ENCODE assay signal across 8 mouse cellular contexts in genomic region chr5:41768382-41769040, GRCm38 (mm10). TPM values are rescaled to one million over a fixed set of nuclear protein-coding genes. Genes with fewer than 3 reads are reported as not detected.
DNase-seq lines count a peak whose midpoint lies in the region; ATAC-seq and TF ChIP-seq lines count a peak whose summit lies in the region.

No protein-coding gene starts in this region.

- WGBS in forebrain, postnatal 0 days: 3% methylated on average over 21 of the region's 21 CpGs
- WGBS in lung, embryonic 15.5 days: 5% methylated on average over 21 of the region's 21 CpGs

- peak; percentile 70 for DNase-seq in ES-E14 (ENCODE audit: low read depth, low spot score)
- DNase-seq in cerebellum, adult 18-20 months: peak; percentile 78 to 90
- DNase-seq in forebrain, postnatal 0 days: peak; percentile 95
- DNase-seq in heart, postnatal 4 days: peak; percentile 91
- peak; percentile 61 to 88 for DNase-seq in layer of hippocampus, adult 8-10 months (ENCODE audit: low spot score in 2 of 2)
- peak; percentile 50 for DNase-seq in ovary, adult 18-20 months (ENCODE audit: low spot score)
- peak; percentile 86 for DNase-seq in thymus, postnatal 0 days (ENCODE audit: low spot score)

- ATAC-seq in forebrain, postnatal 0 days: peak; percentile 87
- ATAC-seq in lung, embryonic 15.5 days (ENCODE audit: borderline replicate concordance, extremely low read depth, low FRiP score, low TSS enrichment): no peak

- no peaks in the 10 kb centered on the region for H3K9me3 ChIP-seq in ES-E14 (ENCODE audit: control insufficient read depth, insufficient read depth, low read depth, low read length)
- no peaks in the 10 kb centered on the region for H3K9me3 ChIP-seq in forebrain, postnatal 0 days (ENCODE audit: low read length)
- H3K9me3 ChIP-seq in lung, embryonic 15.5 days: no peaks in the 10 kb centered on the region

- no peak overlapping the region for H3K4me3 ChIP-seq in ES-E14 (ENCODE audit: insufficient read depth in 1 of 2, low read depth in 1 of 2, low read length in 2 of 2, poor library complexity in 1 of 2, severe bottlenecking in 1 of 2)
- peak overlapping the region; percentile 24 for H3K4me3 ChIP-seq in forebrain, postnatal 0 days (ENCODE audit: low read depth, low read length)
- H3K4me3 ChIP-seq in lung, embryonic 15.5 days: peak overlapping the region; percentile 28

- H3K27ac ChIP-seq in ES-E14 (ENCODE audit: insufficient read depth, low read depth, low read length, poor library complexity, severe bottlenecking): no peak overlapping the region
- no peak overlapping the region for H3K27ac ChIP-seq in forebrain, postnatal 0 days (ENCODE audit: low read depth, low read length)
- no peak overlapping the region for H3K27ac ChIP-seq in lung, embryonic 15.5 days

- peaks cover 0 to 6% of the 10 kb centered on the region in 2 experiments; a peak in 2 of 4 replicates for H3K4me1 ChIP-seq in ES-E14 (ENCODE audit: control insufficient read depth in 2 of 2, insufficient read depth in 2 of 2, low read length in 2 of 2, poor library complexity in 1 of 2)
- H3K4me1 ChIP-seq in forebrain, postnatal 0 days (ENCODE audit: insufficient read depth): no peaks in the 10 kb centered on the region
- H3K4me1 ChIP-seq in lung, embryonic 15.5 days: peaks cover 12% of the 10 kb centered on the region

- in situ Hi-C loops in ES-E14 (cut with MboI; ENCODE audit: low sequenced_read_pairs in 2 of 2, unreplicated experiment in 2 of 2): no loop called here

- H3K27me3 ChIP-seq in forebrain, postnatal 0 days (ENCODE audit: insufficient read depth, low read length): peaks cover 41% of the 10 kb centered on the region
- H3K27me3 ChIP-seq in lung, embryonic 15.5 days: peaks cover 54% of the 10 kb centered on the region

- peak; percentile 99 for TF ChIP-seq CTCF in forebrain, postnatal 0 days (IDR thresholded peaks at IDR 0.05; ENCODE audit: low read depth)

- no peak overlapping the region for H3K9ac ChIP-seq in ES-E14 (ENCODE audit: insufficient read depth, low read depth, low read length, poor library complexity, severe bottlenecking)
- H3K9ac ChIP-seq in forebrain, postnatal 0 days: no peak overlapping the region; the same call in 1 of the 2 replicates
- no peak overlapping the region for H3K9ac ChIP-seq in lung, embryonic 15.5 days

- H3K36me3 ChIP-seq in ES-E14 (ENCODE audit: control insufficient read depth, insufficient read depth, low read length, poor library complexity, severe bottlenecking): no peaks in the 10 kb centered on the region
- H3K36me3 ChIP-seq in forebrain, postnatal 0 days (ENCODE audit: insufficient read depth): no peaks in the 10 kb centered on the region
- H3K36me3 ChIP-seq in lung, embryonic 15.5 days: no peaks in the 10 kb centered on the region

- H3K4me2 ChIP-seq in forebrain, postnatal 0 days (ENCODE audit: low read depth): peak overlapping the region; percentile 35
- peak overlapping the region; percentile 39 for H3K4me2 ChIP-seq in lung, embryonic 15.5 days

TF ChIP-seq in ES-E14, 5 proteins besides CTCF, POLR2A, EP300 and RAD21:
- peak; percentile 80; the same call in 1 of the 2 replicates for TF ChIP-seq ZC3H11A (IDR thresholded peaks at IDR 0.05; ENCODE audit: borderline replicate concordance, low read depth, low read length)
- TF ChIP-seq HCFC1 (IDR thresholded peaks at IDR 0.05; ENCODE audit: borderline replicate concordance, insufficient read depth, low read length): no peak
- TF ChIP-seq ZNF384 (IDR thresholded peaks at IDR 0.05; ENCODE audit: low read depth, low read length): no peak
- TF ChIP-seq CHD2 (IDR thresholded peaks at IDR 0.05; ENCODE audit: low read depth, low read length): no peak
- TF ChIP-seq MAFK (IDR thresholded peaks at IDR 0.05; ENCODE audit: insufficient read depth, low read depth, low read length): no peak

RNA-seq across cellular contexts. Expression of gene Nkx3-2, which starts 4.2 kb away (rescaled TPM):
- total RNA-seq in ES-E14 (2012; rRNA removed): 0.13 TPM in 1 of 2 replicates, not detected in the other
- total RNA-seq in forebrain, postnatal 0 days (2014; rRNA removed): not detected in 2 replicates
- polyA plus RNA-seq in forebrain, postnatal 0 days (2015; fragmentation: Nextera tagmentation; extraction: Ambion mirVana): not detected in 2 replicates
- total RNA-seq in heart, postnatal 4 days (2021): not detected
- total RNA-seq in layer of hippocampus, adult 8-10 months (2022): not detected
- not detected in 2 replicates for polyA plus RNA-seq in lung, embryonic 15.5 days (2015; fragmentation: Nextera tagmentation; extraction: Ambion mirVana)
- polyA plus RNA-seq in thymus, postnatal 0 days (2015; fragmentation: Nextera tagmentation; extraction: Ambion mirVana): not detected in 2 replicates

Comparison
In these comparisons a context has a peak if more than half of its experiments do, and no peak if none do; other contexts are left out.
1. H3K4me3 ChIP-seq: peak in forebrain, postnatal 0 days (single experiment) and lung, embryonic 15.5 days (single experiment); none in ES-E14 (0 of 2).
2. Peak in every context shown above with its lines, with median percentiles within 50 percentile points of each other: DNase-seq.